Mouse (Mus musculus) CD8-positive naive resting alpha-beta T cell, adult 2 months (primary cell): ENCODE data around the gene Pip5k1a.
"Not testable (repeated sequence)": the region's sequence is repeated elsewhere in the genome, so short reads cannot be mapped to it uniquely, and the experiment has no call there.

ENCODE experiments used
- DNase-seq, 2 experiments: peaks; one replicate each; pipeline ENCODE4 v3.0.0; 2022; ENCODE audit warnings: low read depth in 2 of 2, low spot score in 2 of 2

Pip5k1a gene

GRCm38 (mm10) chr3:95106338-95107117 is at the start of gene Pip5k1a:
Pip5k1a (minus strand) TSS chr3:95106930.
- peak; percentile 92 to 94 for DNase-seq

- peak; percentile 72 to 85 for DNase-seq
Measured at GRCm38 (mm10) chr3:95153874-95154273, 47.1 kb upstream of the Pip5k1a start.

- DNase-seq, result no peak
Measured at GRCm38 (mm10) chr3:95147924-95148323, 41.2 kb upstream of the Pip5k1a start.

- peak; percentile 87 to 94 for DNase-seq
Measured at GRCm38 (mm10) chr3:95142617-95143011, 35.9 kb upstream of the Pip5k1a start.

- peak in 1 of 2 experiments; percentile 43 for DNase-seq
Measured at GRCm38 (mm10) chr3:95141952-95142616, 35.4 kb upstream of the Pip5k1a start, which contains the start of gene Tnfaip8l2. Tnfaip8l2 (minus strand) TSS chr3:95142360.

- peak; percentile 62 to 73 for DNase-seq
Measured at GRCm38 (mm10) chr3:95141474-95141873, 34.7 kb upstream of the Pip5k1a start.

GRCm38 (mm10) chr3:95140795-95141194 is 34.1 kb upstream of the Pip5k1a start:
- DNase-seq, result no peak

GRCm38 (mm10) chr3:95140289-95140595 is 33.5 kb upstream of the Pip5k1a start:
- DNase-seq, result no peak

- DNase-seq, result peak in 1 of 2 experiments; percentile 4
Measured at GRCm38 (mm10) chr3:95139586-95140288, 33.0 kb upstream of the Pip5k1a start.

GRCm38 (mm10) chr3:95136336-95136735 is 29.6 kb upstream of the Pip5k1a start:
- no peak for DNase-seq

GRCm38 (mm10) chr3:95135433-95136052 is 28.8 kb upstream of the Pip5k1a start:
- DNase-seq, result peak; percentile 62 to 79

GRCm38 (mm10) chr3:95135023-95135422 is 28.3 kb upstream of the Pip5k1a start:
- DNase-seq, result no peak

GRCm38 (mm10) chr3:95134133-95134532 is 27.4 kb upstream of the Pip5k1a start:
- not testable (repeated sequence) for DNase-seq

- DNase-seq, result peak; percentile 82 to 88
Measured at GRCm38 (mm10) chr3:95133680-95134101, 27.0 kb upstream of the Pip5k1a start, which contains the start of the genes Scnm1 and Lysmd1. Scnm1 (minus strand) TSS chr3:95134011. Lysmd1 (plus strand) TSS chr3:95134088.

- DNase-seq, result no peak
Measured at GRCm38 (mm10) chr3:95133176-95133575, 26.4 kb upstream of the Pip5k1a start.

GRCm38 (mm10) chr3:95132389-95132788 is 25.7 kb upstream of the Pip5k1a start:
- not testable (repeated sequence) for DNase-seq

- DNase-seq, result no peak
Measured at GRCm38 (mm10) chr3:95130081-95130480, 23.4 kb upstream of the Pip5k1a start.

GRCm38 (mm10) chr3:95129226-95129651 is 22.5 kb upstream of the Pip5k1a start:
- no peak for DNase-seq

- DNase-seq, result no peak
Measured at GRCm38 (mm10) chr3:95124972-95125371, 18.2 kb upstream of the Pip5k1a start.

- no peak for DNase-seq
Measured at GRCm38 (mm10) chr3:95124246-95124645, 17.5 kb upstream of the Pip5k1a start, which contains the start of gene Tmod4. Tmod4 (plus strand) TSS chr3:95124476.

GRCm38 (mm10) chr3:95121580-95121979 is 14.8 kb upstream of the Pip5k1a start:
- DNase-seq, result no peak
